Mouse (Mus musculus): ENCODE data around the gene Myrip. TPM values are rescaled to one million over a fixed set of nuclear protein-coding genes. Genes with fewer than 3 reads are reported as not detected.

The Myrip gene
- total and polyA plus RNA-seq, 3 experiments = 1.5 to 6.2 (median 5.4) TPM

DNA sequence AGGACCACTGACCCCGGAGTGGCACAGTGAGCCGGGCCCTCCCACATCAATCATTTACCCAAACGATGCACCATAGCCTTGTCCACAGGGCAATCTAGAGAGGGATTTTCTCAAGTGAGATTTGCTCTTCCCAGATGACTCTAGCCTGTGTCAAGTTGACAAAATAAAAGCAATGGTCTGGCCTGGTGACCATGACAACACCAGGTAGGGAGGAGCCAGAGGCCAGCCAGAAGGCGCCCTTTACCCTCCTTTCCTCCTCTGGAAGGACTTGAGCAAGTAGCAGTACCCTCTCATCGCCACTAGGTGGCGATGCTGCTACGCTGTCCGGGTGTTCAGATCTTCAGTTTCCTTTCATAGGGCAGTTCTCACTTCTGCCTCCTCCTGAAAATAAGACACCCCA, 132.4 kb downstream of the Myrip start:
- intact Hi-C loops (cut with DNase I) = loop anchor here (1.0 kb wide), 2 partner anchors 63 to 137 kb away; no protein-coding TSS in a partner anchor
- 29% methylated on average over 8 of the region's 8 CpGs for WGBS
- H3K4me3 ChIP-seq = no peak overlapping the region
- no peak overlapping the region for H3K27ac ChIP-seq
- H3K79me2 ChIP-seq (replicated peaks; ENCODE audit: control insufficient read depth, insufficient read depth, low read length) = no peaks in the 10 kb centered on the region
- TF ChIP-seq POLR2A (IDR thresholded peaks at IDR 0.05; ENCODE audit: insufficient read depth, low read depth, low read length) (no peak), CTCF (IDR thresholded peaks at IDR 0.05) (no peak), EP300 (IDR thresholded peaks at IDR 0.05; ENCODE audit: insufficient read depth, low read depth, low read length) (peak; percentile 61; the same call in 1 of the 2 replicates)
- no peaks in the 10 kb centered on the region for H3K4me1 ChIP-seq (ENCODE audit: control insufficient read depth, insufficient read depth, low read length)
- H3K36me3 ChIP-seq (ENCODE audit: control insufficient read depth, insufficient read depth, low read length) = no peaks in the 10 kb centered on the region
- H3K27me3 ChIP-seq (ENCODE audit: control insufficient read depth, insufficient read depth, low read length) = no peaks in the 10 kb centered on the region
- DNase-seq = peak; percentile 67 to 68
- no peak overlapping the region for H3K9ac ChIP-seq (ENCODE audit: low read depth, low read length)

DNA sequence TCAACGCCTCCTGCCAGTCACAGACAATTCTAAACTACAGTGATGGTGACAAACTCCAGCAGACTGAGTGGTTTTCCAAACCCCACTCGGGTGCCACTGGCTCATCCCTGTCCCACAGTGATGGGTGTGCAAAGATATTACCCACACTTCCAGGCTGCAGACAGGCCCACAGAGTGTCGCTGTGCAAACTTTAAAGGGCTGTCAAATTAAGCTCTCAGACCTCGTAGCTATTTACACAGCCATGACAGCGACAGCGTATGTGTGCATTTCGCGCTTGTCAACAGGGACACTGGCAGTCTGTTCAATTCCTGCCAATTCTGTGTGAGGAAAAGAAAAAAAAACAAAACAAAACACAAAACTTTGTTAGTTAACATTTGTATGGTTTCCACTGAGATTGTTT, 134.5 kb downstream of the Myrip start:
- intact Hi-C loops (cut with DNase I) = no loop called here
- TF ChIP-seq POLR2A (IDR thresholded peaks at IDR 0.05; ENCODE audit: insufficient read depth, low read depth, low read length) = no peak
- no peak for TF ChIP-seq CTCF (IDR thresholded peaks at IDR 0.05)
- no peak for TF ChIP-seq EP300 (IDR thresholded peaks at IDR 0.05; ENCODE audit: insufficient read depth, low read depth, low read length)
- Histone ChIP-seq H3K79me2 (replicated peaks; ENCODE audit: control insufficient read depth, insufficient read depth, low read length) (no peaks in the 10 kb centered on the region), H3K27me3 (ENCODE audit: control insufficient read depth, insufficient read depth, low read length) (no peaks in the 10 kb centered on the region), H3K36me3 (ENCODE audit: control insufficient read depth, insufficient read depth, low read length) (no peaks in the 10 kb centered on the region), H3K4me3 (no peak overlapping the region), H3K4me1 (ENCODE audit: control insufficient read depth, insufficient read depth, low read length) (no peaks in the 10 kb centered on the region), H3K27ac (no peak overlapping the region), H3K9ac (ENCODE audit: low read depth, low read length) (no peak overlapping the region)
- 64% methylated on average over 8 of the region's 8 CpGs for WGBS
- DNase-seq = no peak

DNA sequence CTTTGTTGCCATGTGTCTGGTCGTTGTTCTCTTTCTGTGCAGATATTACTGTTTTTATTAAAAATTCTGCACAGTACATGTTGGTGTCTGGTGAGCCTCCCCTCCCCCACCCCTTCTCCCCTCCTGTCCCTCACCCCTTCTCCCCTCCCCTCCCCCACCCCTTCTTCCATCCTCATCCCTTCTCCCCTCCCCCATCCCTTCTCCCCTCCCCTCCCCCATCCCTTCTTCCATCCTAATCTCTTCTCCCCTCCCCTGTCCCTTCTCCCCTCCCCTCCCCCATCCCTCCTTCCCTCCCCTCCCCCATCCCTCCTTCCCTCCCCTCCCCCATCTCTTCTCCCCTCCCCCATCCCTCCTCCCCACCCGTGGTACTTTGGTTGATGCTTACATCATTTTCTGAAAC, 135.5 kb downstream of the Myrip start:
- DNase-seq = no peak
- TF ChIP-seq POLR2A (IDR thresholded peaks at IDR 0.05; ENCODE audit: insufficient read depth, low read depth, low read length) (no peak), CTCF (IDR thresholded peaks at IDR 0.05) (no peak), EP300 (IDR thresholded peaks at IDR 0.05; ENCODE audit: insufficient read depth, low read depth, low read length) (no peak)
- Histone ChIP-seq H3K79me2 (replicated peaks; ENCODE audit: control insufficient read depth, insufficient read depth, low read length) (no peaks in the 10 kb centered on the region), H3K4me3 (no peak overlapping the region), H3K27ac (no peak overlapping the region), H3K4me1 (ENCODE audit: control insufficient read depth, insufficient read depth, low read length) (no peaks in the 10 kb centered on the region), H3K27me3 (ENCODE audit: control insufficient read depth, insufficient read depth, low read length) (no peaks in the 10 kb centered on the region), H3K36me3 (ENCODE audit: control insufficient read depth, insufficient read depth, low read length) (no peaks in the 10 kb centered on the region), H3K9ac (ENCODE audit: low read depth, low read length) (no peak overlapping the region)
- intact Hi-C loops (cut with DNase I) = no loop called here
- WGBS = 59% methylated on average over 2 of the region's 2 CpGs

DNA sequence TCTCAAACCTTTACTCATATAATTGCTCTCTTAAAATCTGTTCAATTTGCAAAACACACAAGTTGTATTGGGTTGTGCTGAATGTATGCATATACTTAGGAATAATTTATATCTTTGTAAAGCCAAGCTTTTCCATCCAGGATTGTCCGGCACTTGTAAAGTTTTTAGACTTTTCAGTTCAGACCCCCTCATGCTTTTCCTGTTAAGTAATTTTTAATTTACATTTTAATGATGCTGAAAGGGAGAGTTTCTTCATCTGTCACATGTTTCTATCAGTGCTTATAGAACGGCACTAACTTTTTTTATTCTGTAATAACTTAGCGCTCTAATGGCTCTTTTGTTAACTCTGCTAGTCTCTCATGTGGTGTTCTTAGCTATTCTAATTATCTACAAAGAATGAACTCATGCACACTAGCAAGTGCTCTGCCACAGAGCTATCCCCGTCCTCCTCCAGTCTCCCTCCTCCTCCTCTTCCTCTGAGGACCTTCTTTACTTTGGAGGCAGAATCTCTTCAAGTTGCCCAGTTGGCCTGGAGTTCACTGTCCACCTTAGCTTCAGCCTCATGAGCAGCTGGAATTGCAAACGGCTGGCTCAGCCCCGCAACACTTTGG, 136.1 kb downstream of the Myrip start:
- WGBS = 69% methylated on average over 6 of the region's 6 CpGs
- Histone ChIP-seq H3K4me3 (no peak overlapping the region), H3K79me2 (replicated peaks; ENCODE audit: control insufficient read depth, insufficient read depth, low read length) (no peaks in the 10 kb centered on the region), H3K27ac (no peak overlapping the region), H3K36me3 (ENCODE audit: control insufficient read depth, insufficient read depth, low read length) (no peaks in the 10 kb centered on the region), H3K4me1 (ENCODE audit: control insufficient read depth, insufficient read depth, low read length) (no peaks in the 10 kb centered on the region), H3K9ac (ENCODE audit: low read depth, low read length) (no peak overlapping the region), H3K27me3 (ENCODE audit: control insufficient read depth, insufficient read depth, low read length) (no peaks in the 10 kb centered on the region)
- no peak for TF ChIP-seq POLR2A (IDR thresholded peaks at IDR 0.05; ENCODE audit: insufficient read depth, low read depth, low read length)
- TF ChIP-seq CTCF (IDR thresholded peaks at IDR 0.05) = no peak
- TF ChIP-seq EP300 (IDR thresholded peaks at IDR 0.05; ENCODE audit: insufficient read depth, low read depth, low read length) = no peak
- no peak for DNase-seq
- intact Hi-C loops (cut with DNase I) = no loop called here

DNA sequence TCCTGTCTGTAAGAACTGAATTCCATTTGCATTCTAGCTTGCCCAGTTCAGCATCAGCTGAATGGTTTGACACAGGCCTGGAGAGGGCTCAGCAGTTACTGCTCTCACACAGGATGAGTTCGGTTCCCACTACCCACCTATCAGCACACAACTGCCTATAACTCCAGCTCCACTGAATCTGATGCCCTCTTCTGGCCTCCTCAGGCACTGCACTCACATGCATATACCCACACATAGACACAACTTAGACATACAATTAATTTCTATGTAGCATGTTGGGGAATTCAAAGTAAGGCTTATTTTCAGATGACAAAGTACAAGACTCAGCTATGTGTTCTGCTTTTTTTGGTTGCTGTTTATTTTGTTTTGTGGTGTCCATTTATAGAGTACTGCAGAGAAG, 137.0 kb downstream of the Myrip start:
- Histone ChIP-seq H3K27ac (no peak overlapping the region), H3K4me1 (ENCODE audit: control insufficient read depth, insufficient read depth, low read length) (no peaks in the 10 kb centered on the region), H3K36me3 (ENCODE audit: control insufficient read depth, insufficient read depth, low read length) (no peaks in the 10 kb centered on the region), H3K79me2 (replicated peaks; ENCODE audit: control insufficient read depth, insufficient read depth, low read length) (no peaks in the 10 kb centered on the region), H3K4me3 (no peak overlapping the region), H3K9ac (ENCODE audit: low read depth, low read length) (no peak overlapping the region), H3K27me3 (ENCODE audit: control insufficient read depth, insufficient read depth, low read length) (no peaks in the 10 kb centered on the region)
- intact Hi-C loops (cut with DNase I) = no loop called here
- DNase-seq = no peak
- 100% methylated on average over 1 of the region's 1 CpGs for WGBS
- TF ChIP-seq POLR2A (IDR thresholded peaks at IDR 0.05; ENCODE audit: insufficient read depth, low read depth, low read length) = no peak
- no peak for TF ChIP-seq EP300 (IDR thresholded peaks at IDR 0.05; ENCODE audit: insufficient read depth, low read depth, low read length)
- TF ChIP-seq CTCF (IDR thresholded peaks at IDR 0.05) = peak; percentile 24

DNA sequence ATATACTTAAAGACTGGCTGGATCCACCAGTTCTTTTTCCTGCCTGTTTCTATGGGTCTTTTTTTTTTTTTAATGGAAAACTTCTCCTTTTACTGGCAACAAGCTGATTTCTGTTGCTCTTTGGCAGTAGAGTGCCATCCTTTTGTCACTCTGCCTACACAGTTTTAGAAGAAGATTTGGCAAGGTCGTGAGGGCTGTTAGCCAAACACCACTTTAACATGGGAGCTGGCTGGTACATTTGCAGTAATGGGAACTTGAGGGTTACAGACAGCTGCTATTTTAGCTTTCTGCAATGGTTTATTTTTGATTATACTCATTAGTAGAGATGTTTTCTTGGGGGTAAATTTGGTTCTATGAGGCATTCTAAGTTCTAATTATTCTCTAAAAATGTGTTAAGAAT, 137.5 kb downstream of the Myrip start:
- H3K4me3 ChIP-seq = no peak overlapping the region
- 38% methylated on average over 1 of the region's 1 CpGs for WGBS
- no peaks in the 10 kb centered on the region for H3K4me1 ChIP-seq (ENCODE audit: control insufficient read depth, insufficient read depth, low read length)
- H3K9ac ChIP-seq (ENCODE audit: low read depth, low read length) = no peak overlapping the region
- intact Hi-C loops (cut with DNase I) = no loop called here
- H3K27ac ChIP-seq = no peak overlapping the region
- TF ChIP-seq EP300 (IDR thresholded peaks at IDR 0.05; ENCODE audit: insufficient read depth, low read depth, low read length) (no peak), POLR2A (IDR thresholded peaks at IDR 0.05; ENCODE audit: insufficient read depth, low read depth, low read length) (no peak), CTCF (IDR thresholded peaks at IDR 0.05) (no peak)
- no peaks in the 10 kb centered on the region for H3K27me3 ChIP-seq (ENCODE audit: control insufficient read depth, insufficient read depth, low read length)
- H3K36me3 ChIP-seq (ENCODE audit: control insufficient read depth, insufficient read depth, low read length) = no peaks in the 10 kb centered on the region
- H3K79me2 ChIP-seq (replicated peaks; ENCODE audit: control insufficient read depth, insufficient read depth, low read length) = no peaks in the 10 kb centered on the region
- DNase-seq = no peak

All from heart, adult 2 months (tissue).